Mouse (Mus musculus): ENCODE measurements around the gene Atp5k.

Atp5k gene

GRCm38 (mm10) chr5:108427186-108427585, 7.1 kb downstream of the Atp5k start:
- DNase-seq (ENCODE audit: low spot score in 2 of 2): no peak

GRCm38 (mm10) chr5:108423427-108423826, 10.8 kb downstream of the Atp5k start:
- DNase-seq (ENCODE audit: low spot score in 2 of 2): no peak

- DNase-seq (ENCODE audit: low spot score in 2 of 2): no peak
Measured at GRCm38 (mm10) chr5:108422741-108423140, 11.5 kb downstream of the Atp5k start.

- DNase-seq (ENCODE audit: low spot score in 2 of 2): no peak
Measured at GRCm38 (mm10) chr5:108414711-108415110, 19.5 kb downstream of the Atp5k start.

GRCm38 (mm10) chr5:108406977-108407376, 27.3 kb downstream of the Atp5k start:
- no peak for DNase-seq (ENCODE audit: low spot score in 2 of 2)

- no peak for DNase-seq (ENCODE audit: low spot score in 2 of 2)
Measured at GRCm38 (mm10) chr5:108405460-108405859, 28.8 kb downstream of the Atp5k start.

GRCm38 (mm10) chr5:108403453-108403852, 30.8 kb downstream of the Atp5k start:
- DNase-seq (ENCODE audit: low spot score in 2 of 2): no peak

- no peak for DNase-seq (ENCODE audit: low spot score in 2 of 2)
Measured at GRCm38 (mm10) chr5:108389744-108390143, 44.5 kb downstream of the Atp5k start.

- no peak for DNase-seq (ENCODE audit: low spot score in 2 of 2)
Measured at GRCm38 (mm10) chr5:108388201-108388600, 46.0 kb downstream of the Atp5k start, which contains the start of gene Pde6b. Gene Pde6b, plus strand, starts transcription at chr5:108388391.

GRCm38 (mm10) chr5:108386449-108386848, 47.8 kb downstream of the Atp5k start:
- DNase-seq (ENCODE audit: low spot score in 2 of 2): no peak

GRCm38 (mm10) chr5:108385632-108386031, 48.6 kb downstream of the Atp5k start:
- DNase-seq (ENCODE audit: low spot score in 2 of 2): no peak

Measured in urinary bladder, adult 18-20 months (tissue).